Mouse (Mus musculus) adrenal gland, adult 10 weeks (tissue): ENCODE measurements around the gene Pfdn4. TPM values are rescaled to one million over a fixed set of nuclear protein-coding genes. Genes with fewer than 3 reads are reported as not detected.

ENCODE experiments used
- polyA plus RNA-seq: library from polyadenylated mRNA; stranded (reverse); fragments of 350-450 nt; fragmentation: Illumina TruSeq; extraction: RNeasy Lipid Tissue Mini Kit (QIAGEN cat#74804); gene quantifications from one replicate; pipeline ENCODE4 v1.2.3, GENCODE M21; 2014; ENCODE audit warnings: low read depth, low replicate concordance

Pfdn4 gene
- polyA plus RNA-seq, result 41.4 TPM

DNA sequence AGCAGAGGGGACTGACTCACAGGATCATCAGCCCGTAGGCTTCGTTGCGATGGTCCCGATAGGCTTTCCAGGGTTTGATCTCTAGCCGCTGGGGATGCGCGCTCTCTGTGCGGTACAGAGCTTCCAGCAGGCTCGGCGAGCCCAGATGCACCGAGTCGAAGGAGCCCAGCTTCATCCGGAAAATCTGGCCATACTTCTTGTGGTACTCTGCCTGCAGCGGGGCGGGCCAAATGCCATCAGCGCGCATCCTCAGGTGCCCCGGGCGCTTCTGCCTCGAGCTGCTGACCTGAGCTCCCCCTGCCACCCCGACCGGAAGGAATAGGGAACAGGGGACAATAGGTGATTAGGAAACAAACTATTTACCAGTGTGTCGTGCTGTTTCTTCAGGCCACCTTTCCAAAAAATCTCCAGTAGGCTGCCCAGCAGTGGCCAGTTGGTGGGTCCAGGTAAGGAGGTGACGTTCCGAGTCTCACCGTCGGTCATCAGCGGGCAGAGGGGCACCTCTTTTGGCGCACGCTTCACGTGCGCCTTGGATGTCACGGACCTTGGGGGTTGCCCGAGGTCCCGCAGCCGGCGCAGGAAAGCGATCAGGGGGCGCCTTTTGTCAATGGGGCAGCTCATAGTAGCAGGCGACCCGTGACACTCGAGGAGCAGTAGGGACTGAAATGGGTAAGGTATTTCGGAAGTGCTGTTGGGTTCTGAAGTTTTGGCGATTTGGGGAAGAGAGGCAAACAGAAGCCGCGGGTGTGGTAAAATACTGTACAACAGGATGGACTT lies at the start of gene Pfdn4:
Pfdn4 (plus strand) TSS at position 275 of the 777 bp plus-strand sequence.

DNA sequence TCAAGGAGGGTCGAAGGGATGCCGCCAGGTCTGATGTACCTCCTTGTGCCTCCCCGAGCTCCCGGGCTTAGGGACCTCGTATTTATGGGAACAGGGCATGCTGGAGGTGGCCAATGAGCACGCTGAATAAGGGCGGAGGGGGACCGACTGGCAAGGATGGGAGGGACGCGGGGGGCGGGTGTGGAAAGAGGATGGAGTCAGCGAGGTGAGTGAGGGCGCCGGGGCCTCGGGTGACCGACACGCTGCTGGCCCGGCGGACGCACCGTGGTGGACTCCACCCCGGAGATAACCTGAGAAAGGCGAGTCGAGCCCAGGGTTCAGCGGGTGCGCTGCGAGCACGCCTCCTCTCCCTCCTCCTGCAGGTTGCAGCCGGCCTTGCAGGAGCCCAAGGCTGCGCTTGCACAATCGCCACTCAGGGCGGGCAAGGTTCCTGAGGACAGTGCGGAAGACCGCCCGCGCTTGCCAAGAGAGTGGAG lies 901 bp downstream of the Pfdn4 start, which contains the start of gene Cyp24a1:
Cyp24a1 (minus strand) TSS at position 55 of the 476 bp plus-strand sequence.

Other genes with a start within 250 kb of the Pfdn4 start
- not detected for gene Bcas1, start 68.6 kb upstream of the Pfdn4 start, polyA plus RNA-seq
- not detected for gene Cyp24a1, start 717 bp downstream of the Pfdn4 start, polyA plus RNA-seq
- gene 4930470P17Rik, start 105.6 kb downstream of the Pfdn4 start, polyA plus RNA-seq, result not detected
- gene Dok5, start 235.4 kb downstream of the Pfdn4 start, polyA plus RNA-seq, result 0.35 TPM